Mouse (Mus musculus) C2C12 (cell line): ENCODE measurements around the gene Cygb.

Experiments
- CTCF ChIP-seq: IDR thresholded peaks from one replicate; pipeline ENCODE4 v1.5.1; 2011; ENCODE audit not compliant: control insufficient read depth, insufficient read depth, insufficient read length
- MAX ChIP-seq: IDR thresholded peaks from one replicate; pipeline ENCODE4 v1.6.1; 2011; ENCODE audit warnings: mild to moderate bottlenecking, control low read depth
- MYOD1 ChIP-seq: IDR thresholded peaks from one replicate; pipeline ENCODE4 v1.6.1; 2011; ENCODE audit warnings: low read depth; ENCODE audit not compliant: control insufficient read depth, insufficient read length
- USF1 ChIP-seq: IDR thresholded peaks from one replicate; pipeline ENCODE4 v1.6.1; 2011; ENCODE audit warnings: low read depth, mild to moderate bottlenecking, control low read depth, moderate library complexity

DNA sequence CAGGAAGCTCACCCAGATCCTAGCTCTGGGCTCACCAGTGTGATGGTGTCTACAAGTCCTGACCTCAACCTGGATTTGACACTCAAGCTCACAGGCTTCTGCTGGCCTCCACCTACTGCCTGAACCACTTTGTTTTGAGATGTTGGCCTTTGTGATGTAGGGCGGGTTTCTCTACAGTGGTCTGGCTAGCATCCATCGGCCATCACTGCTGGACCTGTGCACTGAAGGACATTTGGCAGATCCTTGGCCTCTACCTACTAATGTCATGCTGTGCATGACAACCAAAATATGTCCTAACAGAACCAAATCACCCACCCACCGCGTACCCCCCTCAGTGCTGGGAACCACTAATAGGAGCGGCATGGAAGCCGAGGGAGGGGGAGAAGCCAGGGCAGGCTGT, 25.0 kb upstream of the Cygb start:
- TF ChIP-seq CTCF (no peak), USF1 (no peak), MAX (no peak), MYOD1 (no peak)
